Mouse (Mus musculus) CD8-positive naive resting alpha-beta T cell, adult 57 days (primary cell): ENCODE data around the gene Jarid2. TPM values are rescaled to one million over a fixed set of nuclear protein-coding genes. Genes with fewer than 3 reads are reported as not detected.

Experiments
- total RNA-seq: library from RNA; stranded (reverse); gene quantifications from one replicate; pipeline ENCODE4 v1.2.4, GENCODE M21; 2023

The Jarid2 gene
- 92.1 TPM for total RNA-seq

DNA sequence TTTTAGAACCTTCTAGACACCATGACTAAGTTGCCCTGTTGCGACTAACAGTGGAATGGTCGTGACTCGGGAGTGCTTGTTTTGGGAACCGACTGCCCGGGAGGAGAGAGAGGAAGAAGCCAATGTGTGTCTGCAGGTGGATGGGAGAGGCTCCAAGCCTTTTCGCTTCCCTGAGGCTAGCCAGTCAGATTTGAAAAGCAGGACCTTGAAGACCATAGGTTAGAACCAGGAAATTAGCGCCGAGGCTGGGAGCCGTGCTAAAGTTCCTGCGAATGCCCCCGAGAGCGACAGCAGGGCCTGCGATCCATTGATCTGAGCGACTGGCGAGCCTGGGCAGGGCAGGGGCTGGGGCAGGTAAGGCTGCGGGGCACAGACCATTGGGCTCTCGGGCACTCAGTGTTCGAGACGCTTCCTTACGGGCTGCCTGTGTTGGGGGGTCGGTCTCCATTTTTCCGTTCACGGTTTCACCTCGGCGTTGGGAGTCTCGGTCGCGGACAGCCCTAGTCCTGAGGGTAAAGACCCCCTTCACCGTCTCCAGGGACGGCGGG, at the start of gene Jarid2:
Gene Jarid2 (plus strand): TSS at position 51 of the 548 bp plus-strand sequence.

